Mouse (Mus musculus) cerebellum, adult 9-10 months (tissue): ENCODE results near the gene Mvb12b.

Experiments used
- DNase-seq: peaks from one replicate; pipeline ENCODE4 v3.0.0; 2022

Mvb12b gene

DNA sequence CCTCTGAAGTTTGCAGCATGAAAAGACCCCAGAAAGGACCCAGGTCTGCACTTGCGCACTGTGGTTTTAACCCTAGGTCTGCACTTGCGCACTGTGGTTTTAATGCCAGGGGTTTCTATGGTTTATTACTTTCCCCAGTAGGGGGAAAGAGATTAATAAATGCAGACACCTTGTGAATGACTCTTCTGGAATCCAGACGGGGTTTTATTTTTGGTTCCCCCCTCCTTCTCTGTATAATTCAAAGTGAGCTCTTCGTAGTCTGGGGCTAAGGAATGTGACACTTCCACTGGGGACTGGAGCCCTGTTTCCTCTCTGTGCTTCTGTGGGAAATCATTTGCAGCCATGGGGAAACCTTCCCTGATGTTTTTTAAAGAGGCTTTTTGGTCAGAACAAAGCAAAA lies 113.6 kb downstream of the Mvb12b start:
- no peak for DNase-seq

- DNase-seq, result no peak
Observed at GRCm38 (mm10) chr2:33772439-33772838, 115.3 kb downstream of the Mvb12b start.

DNA sequence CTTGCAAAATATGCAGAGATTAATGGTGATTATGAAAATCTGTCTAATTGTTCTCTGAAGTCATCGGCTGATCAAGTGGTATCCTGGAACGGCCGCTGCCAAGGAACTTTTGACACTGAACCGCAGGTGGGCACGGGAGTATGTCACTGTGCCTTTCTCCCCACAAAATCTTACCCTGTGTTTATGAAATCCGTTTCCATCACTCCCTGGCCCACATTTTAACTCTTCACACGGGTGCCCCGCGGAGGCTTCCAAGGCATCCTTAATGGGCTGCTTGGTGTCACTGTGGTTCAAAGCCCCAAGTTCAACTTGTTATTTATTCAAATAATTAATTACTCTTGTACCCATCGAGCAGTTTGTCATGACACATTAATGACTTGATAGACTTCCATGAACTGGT lies 116.4 kb downstream of the Mvb12b start:
- DNase-seq, result no peak

DNA sequence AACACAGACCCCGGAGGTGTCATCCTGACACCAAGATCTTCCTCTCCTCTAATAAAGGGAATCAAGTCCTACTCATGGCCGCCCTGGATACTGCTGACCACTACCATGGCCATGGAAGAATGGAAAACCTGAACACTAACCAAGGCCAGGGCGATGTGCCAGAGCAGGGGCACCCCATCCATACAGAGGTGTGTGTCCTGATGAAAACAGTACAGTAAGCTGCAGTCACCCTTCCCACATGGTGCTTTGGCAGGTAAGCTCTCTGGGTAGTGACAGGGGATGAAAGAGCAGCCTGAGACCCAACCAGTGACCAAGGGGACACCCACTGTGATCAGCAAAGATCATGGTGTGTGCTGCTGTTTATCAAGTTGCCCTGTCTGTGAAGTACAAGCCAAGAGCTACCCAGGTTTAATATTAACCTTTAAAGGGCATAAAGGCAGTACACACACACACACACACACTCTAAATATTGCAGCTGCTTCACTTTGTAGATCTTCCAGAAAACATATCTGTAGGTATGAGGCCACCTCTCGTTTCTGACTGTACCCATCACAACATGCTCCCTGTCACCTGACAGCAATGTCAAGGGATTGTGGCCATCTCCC lies 117.1 kb downstream of the Mvb12b start:
- no peak for DNase-seq

- DNase-seq, result no peak
Observed at GRCm38 (mm10) chr2:33764476-33764875, 123.3 kb downstream of the Mvb12b start.

DNA sequence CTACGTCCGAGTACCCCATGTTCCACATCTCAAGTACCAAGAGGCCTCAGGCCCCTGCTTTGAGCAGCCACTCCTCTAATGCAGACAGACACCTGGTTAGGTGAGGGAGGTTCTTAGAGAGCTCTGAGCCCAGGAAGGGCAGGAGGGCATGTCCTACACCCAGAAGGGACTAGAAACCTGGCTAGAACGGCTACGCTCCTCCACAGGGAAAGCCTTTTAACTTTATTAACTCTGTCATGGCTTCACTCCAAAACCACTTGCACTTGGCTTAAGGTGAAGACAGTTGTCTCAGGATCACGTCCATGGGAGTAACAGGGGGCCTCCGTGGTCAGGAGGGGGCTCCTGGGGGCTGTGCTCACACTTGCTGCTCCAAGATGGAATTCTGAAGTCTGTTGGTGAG lies 125.5 kb downstream of the Mvb12b start:
- DNase-seq, result no peak

GRCm38 (mm10) chr2:33760571-33760991 lies 127.2 kb downstream of the Mvb12b start:
- DNase-seq, result no peak

DNA sequence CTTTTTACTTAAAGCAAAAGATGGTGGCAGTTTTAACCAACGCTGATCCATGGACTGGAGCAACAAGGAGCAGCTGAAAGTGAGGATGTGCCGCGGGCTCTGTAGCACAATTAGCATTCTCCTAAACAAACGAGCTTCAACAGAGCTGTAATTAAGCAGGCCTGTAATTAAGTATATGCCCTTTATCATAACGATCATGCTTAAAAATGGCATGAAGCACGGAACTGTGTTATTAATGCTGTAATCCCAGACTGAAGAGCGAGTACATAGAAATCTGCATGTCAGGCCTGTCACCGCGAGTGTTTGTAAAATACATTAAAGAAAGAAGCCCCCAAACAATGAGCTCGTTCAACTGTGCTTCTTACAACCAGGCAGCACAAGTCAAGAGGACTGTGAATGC lies 128.3 kb downstream of the Mvb12b start:
- no peak for DNase-seq

DNA sequence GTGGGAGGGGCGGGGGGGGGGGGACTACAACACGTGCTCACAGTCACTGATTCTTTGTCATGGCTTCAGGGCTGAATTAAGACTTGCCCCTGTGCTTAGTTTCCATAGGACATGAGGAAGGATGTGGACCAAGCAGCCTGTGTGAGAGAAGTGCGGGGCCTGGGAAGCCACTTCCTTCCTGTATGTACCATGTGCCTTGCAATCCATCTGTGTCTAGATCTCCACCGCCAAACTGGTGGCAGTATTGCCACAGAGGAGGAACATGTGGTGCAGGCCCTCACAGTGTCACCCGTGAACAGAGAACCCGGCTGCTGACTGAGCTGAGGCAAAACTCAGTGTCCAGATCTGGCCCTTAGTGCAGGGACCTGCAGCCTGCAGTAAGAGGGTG lies 132.1 kb downstream of the Mvb12b start:
- no peak for DNase-seq

GRCm38 (mm10) chr2:33754980-33755632 lies 132.6 kb downstream of the Mvb12b start:
- no peak for DNase-seq

- DNase-seq, result no peak
Observed at GRCm38 (mm10) chr2:33754317-33754633, 133.5 kb downstream of the Mvb12b start.

- peak; percentile 84 for DNase-seq
Observed at GRCm38 (mm10) chr2:33753630-33754316, 134.0 kb downstream of the Mvb12b start.

DNA sequence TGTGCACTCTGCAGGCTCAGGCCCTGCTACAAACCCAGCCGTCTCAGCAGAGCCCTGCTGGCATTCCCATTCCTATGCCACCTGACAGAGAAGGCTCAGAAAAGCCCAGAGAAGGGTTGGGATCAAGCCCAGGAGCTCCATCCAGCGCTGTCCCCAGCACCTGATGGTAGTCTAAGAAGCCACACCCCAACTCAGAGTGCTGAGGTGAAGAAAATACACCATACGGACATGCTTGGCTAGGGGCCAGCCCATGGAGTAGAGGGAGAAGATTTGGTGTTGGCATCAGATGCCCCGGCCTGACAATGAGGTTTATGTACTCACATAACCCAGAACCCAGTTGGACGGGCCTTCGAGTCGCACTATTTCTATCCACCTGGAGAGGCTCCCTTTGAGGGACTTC lies 137.1 kb downstream of the Mvb12b start:
- DNase-seq, result peak; percentile 75

DNA sequence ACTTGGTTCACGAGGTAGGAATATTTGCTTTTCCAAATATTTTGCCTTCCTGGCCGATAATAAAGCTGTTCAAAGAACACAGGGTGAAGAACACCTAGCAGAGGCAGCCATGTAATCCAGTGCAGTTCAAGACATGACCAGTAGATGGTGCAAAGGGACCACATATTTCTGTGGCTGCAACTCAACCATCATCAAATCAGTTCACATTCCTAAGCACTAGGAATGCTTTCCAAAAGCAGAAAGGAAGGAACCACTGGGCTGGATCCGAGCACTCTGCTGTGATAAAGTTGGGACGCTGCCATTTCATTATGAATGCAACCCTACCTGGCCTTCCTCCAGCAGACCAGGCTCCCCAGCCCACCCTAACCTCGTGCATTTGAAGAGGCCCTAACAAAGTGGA lies 141.3 kb downstream of the Mvb12b start:
- peak; percentile 92 for DNase-seq

DNA sequence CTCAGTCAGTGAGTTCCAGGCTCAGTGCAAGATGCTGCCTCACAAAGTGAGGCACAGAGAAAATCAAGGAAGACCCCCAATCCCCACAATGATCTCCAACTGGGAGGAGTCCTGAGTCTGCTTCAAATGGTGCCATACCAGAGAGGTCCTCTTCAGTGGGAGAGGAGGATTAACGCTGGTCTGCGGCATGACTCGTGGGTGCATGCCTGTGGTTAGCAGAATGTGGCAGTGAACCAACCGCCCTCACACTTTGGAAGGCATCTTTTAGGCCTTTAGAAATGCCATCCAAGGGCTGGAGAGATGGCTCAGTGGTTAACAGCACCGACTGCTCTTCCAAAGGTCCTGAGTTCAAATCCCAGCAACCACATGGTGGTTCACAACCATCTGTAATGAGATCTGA lies 142.0 kb downstream of the Mvb12b start:
- DNase-seq, result no peak

DNA sequence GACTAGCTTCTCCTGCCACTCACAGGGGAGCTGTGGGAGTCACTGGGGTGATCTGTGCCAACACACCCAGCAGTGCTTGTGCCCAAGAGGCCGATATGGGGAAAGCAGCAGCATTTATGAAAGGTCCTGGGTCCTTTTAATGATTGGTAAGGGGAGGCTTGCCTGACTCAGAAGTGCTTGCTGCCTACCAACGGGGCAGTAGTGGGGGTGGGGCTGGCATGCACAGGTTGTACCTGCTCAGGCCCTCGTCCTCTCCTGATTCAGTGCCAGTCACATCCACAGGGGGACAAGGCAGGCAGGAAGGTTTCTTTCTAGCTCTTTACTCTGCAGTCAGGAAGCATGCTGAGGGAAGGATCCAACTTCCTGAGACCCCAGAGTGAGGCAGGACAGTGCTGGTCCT lies 150.6 kb downstream of the Mvb12b start:
- DNase-seq, result no peak

DNA sequence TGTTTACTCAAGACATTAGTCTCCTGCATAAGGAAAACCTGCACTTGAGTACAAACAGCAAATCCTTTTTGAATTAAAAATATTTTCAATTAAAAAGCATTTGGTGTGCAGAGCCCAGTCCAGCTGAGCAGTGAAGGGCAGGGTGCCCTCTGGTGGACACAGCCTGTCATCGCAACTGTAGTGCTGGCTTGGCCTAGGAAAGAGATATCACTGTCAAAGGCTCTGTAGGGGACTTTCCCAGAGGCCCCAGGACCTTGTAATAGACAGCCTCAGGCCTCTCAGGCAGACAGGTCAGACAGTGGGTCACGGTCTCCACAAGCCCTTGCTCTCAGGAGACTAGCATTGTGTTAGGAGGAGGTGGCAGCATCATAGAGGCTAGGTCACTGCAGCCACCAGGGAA lies 151.0 kb downstream of the Mvb12b start:
- peak; percentile 66 for DNase-seq

DNA sequence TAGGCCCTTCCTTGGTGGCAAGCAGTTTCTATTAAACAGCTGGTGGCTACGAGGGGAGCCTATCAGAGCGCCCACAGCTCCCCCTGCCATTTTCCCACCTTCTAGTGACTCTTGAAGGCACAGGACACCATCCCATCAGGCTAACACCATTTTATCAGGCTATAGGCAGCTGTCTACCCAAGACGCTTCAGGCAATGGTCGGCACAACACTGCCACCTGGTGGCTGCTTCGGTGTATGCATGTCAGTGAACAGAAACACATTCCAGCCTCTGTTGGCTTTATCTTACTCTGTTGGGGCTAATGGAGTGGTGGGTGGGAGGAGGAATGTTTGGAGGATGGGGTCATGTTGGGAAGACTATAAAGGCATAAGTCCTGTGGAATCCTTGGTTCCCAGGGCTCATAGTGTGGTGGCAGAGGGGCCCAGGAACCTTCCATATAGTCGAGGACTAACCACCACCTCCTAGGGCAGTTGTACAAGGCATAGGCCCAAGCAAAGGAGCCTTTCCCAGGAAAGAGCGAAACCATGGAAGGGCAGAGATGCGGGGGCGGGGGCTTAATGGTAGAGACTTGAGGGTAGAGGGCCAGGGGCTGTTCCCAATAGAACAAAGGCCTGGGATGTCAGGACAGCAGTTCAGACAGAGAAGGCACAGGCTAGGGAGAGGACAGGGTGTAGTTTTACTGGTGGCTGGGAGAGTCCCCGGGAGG lies 152.8 kb downstream of the Mvb12b start:
- peak; percentile 78 for DNase-seq

- DNase-seq, result no peak
Observed at GRCm38 (mm10) chr2:33729701-33730100, 158.0 kb downstream of the Mvb12b start.

- DNase-seq, result no peak
Observed at GRCm38 (mm10) chr2:33727199-33727598, 160.5 kb downstream of the Mvb12b start.

DNA sequence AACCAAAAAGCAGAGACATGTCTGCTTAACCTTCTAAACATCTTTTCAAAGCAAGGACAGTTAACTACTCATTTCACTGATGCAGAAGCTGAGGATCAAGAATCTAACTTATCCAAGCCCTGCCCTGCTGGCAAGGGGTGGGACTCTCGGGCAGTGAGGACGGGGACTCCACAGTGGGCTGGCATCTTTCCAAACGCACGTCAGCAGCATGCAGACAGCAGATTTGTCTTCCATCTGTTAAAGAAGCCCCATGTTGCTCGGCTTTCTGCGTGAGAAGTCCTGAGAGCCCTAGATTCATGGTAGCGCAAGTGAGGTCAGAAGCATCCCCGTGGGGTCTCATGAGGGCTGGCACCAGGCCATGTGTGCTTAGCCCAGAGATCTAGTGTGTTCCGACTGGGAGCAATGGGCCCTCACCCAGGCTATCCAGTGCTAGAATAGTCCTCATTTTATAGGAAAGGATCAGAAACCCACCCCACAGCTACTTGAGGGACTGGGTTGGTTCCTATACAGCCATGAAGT lies 167.3 kb downstream of the Mvb12b start:
- DNase-seq, result peak; percentile 63

DNA sequence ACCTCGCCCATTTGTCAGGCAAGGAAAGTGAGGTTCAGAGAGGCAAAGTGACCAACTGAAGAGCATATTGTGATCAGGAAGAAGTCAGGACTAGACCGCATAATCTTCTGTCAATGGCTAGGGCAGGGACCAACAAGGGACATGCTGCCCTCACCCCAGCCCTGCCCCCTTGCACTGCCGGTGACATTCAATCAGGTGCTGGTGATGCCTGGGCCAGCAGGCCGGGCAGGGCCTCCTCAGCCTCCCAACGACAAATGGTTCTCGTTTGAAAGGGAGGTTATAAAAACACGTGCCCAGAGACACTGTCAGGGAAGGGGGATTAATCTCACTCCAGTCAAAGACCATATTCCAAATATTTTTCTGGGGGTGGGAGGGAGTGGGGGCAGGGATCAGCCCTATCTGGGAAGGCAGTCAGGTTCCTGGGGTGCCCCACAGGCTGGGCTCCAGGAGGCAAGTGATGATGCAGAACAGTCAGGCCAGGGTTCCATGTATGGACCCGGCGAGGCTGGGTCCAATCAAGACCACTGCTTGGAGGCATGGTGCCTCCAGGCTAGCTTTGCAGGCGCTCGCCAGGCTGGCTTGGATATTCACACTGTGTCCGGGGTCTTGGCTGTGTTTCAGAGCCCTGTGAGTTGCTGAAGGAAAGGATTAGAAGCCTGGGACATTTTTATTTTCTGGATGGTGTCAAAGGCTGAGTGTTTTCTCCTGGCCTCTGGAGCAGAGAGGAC lies 168.2 kb downstream of the Mvb12b start:
- no peak for DNase-seq

- no peak for DNase-seq
Observed at GRCm38 (mm10) chr2:33718561-33718960, 169.2 kb downstream of the Mvb12b start.
